Mouse (Mus musculus): Measurements from ENCODE around the gene Krtap5-5.
"Not testable (repeated sequence)": the region's sequence is repeated elsewhere in the genome, so short reads cannot be mapped to it uniquely, and the experiment has no call there.

The Krtap5-5 gene

GRCm38 (mm10) chr7:142229871-142230270, at the start of gene Krtap5-5:
Gene Krtap5-5 (minus strand): TSS chr7:142229971.
- DNase-seq (ENCODE audit: low spot score) = not testable (repeated sequence)

GRCm38 (mm10) chr7:142279291-142279690, 49.5 kb upstream of the Krtap5-5 start:
- not testable (repeated sequence) for DNase-seq (ENCODE audit: low spot score)

- not testable (repeated sequence) for DNase-seq (ENCODE audit: low spot score)
Observed at GRCm38 (mm10) chr7:142278183-142278582, 48.4 kb upstream of the Krtap5-5 start.

- DNase-seq (ENCODE audit: low spot score) = not testable (repeated sequence)
Observed at GRCm38 (mm10) chr7:142274263-142274662, 44.5 kb upstream of the Krtap5-5 start, which contains the start of gene Gm4559. Gene Gm4559 (minus strand): TSS chr7:142274363.

- DNase-seq (ENCODE audit: low spot score) = not testable (repeated sequence)
Observed at GRCm38 (mm10) chr7:142258254-142258653, 28.5 kb upstream of the Krtap5-5 start, which contains the start of gene Gm2431. Gene Gm2431 (minus strand): TSS chr7:142258354.

- no peak for DNase-seq (ENCODE audit: low spot score)
Observed at GRCm38 (mm10) chr7:142255517-142255916, 25.7 kb upstream of the Krtap5-5 start.

- DNase-seq (ENCODE audit: low spot score) = no peak
Observed at GRCm38 (mm10) chr7:142249824-142250223, 20.1 kb upstream of the Krtap5-5 start.

- DNase-seq (ENCODE audit: low spot score) = no peak
Observed at GRCm38 (mm10) chr7:142240978-142241377, 11.2 kb upstream of the Krtap5-5 start, which contains the start of gene Gm40460. Gene Gm40460 (minus strand): TSS chr7:142241078.

GRCm38 (mm10) chr7:142231540-142231939, 1.8 kb upstream of the Krtap5-5 start:
- no peak for DNase-seq (ENCODE audit: low spot score)

- no peak for DNase-seq (ENCODE audit: low spot score)
Observed at GRCm38 (mm10) chr7:142224518-142224917, 5.3 kb downstream of the Krtap5-5 start.

- not testable (repeated sequence) for DNase-seq (ENCODE audit: low spot score)
Observed at GRCm38 (mm10) chr7:142212136-142212535, 17.6 kb downstream of the Krtap5-5 start.

- no peak for DNase-seq (ENCODE audit: low spot score)
Observed at GRCm38 (mm10) chr7:142211559-142211958, 18.2 kb downstream of the Krtap5-5 start, which contains the start of gene Gm7579. Gene Gm7579 (plus strand): TSS chr7:142211859.

GRCm38 (mm10) chr7:142206891-142207290, 22.9 kb downstream of the Krtap5-5 start:
- not testable (repeated sequence) for DNase-seq (ENCODE audit: low spot score)

- no peak for DNase-seq (ENCODE audit: low spot score)
Observed at GRCm38 (mm10) chr7:142205488-142205887, 24.3 kb downstream of the Krtap5-5 start.

GRCm38 (mm10) chr7:142201064-142201463, 28.7 kb downstream of the Krtap5-5 start, which contains the start of gene Krtap5-3:
Gene Krtap5-3 (plus strand): TSS chr7:142201364.
- DNase-seq (ENCODE audit: low spot score) = no peak

GRCm38 (mm10) chr7:142198748-142199147, 31.0 kb downstream of the Krtap5-5 start:
- DNase-seq (ENCODE audit: low spot score) = no peak

GRCm38 (mm10) chr7:142190289-142190688, 39.5 kb downstream of the Krtap5-5 start, which contains the start of gene Gm10153:
Gene Gm10153 (minus strand): TSS chr7:142190389.
- DNase-seq (ENCODE audit: low spot score) = no peak

- no peak for DNase-seq (ENCODE audit: low spot score)
Observed at GRCm38 (mm10) chr7:142188156-142188555, 41.6 kb downstream of the Krtap5-5 start.

- DNase-seq (ENCODE audit: low spot score) = no peak
Observed at GRCm38 (mm10) chr7:142181021-142181420, 48.8 kb downstream of the Krtap5-5 start.
